Mouse (Mus musculus): ENCODE measurements around the gene Pank1. TPM values are rescaled to one million over a fixed set of nuclear protein-coding genes. Genes with fewer than 3 reads are reported as not detected.

Gene Pank1
- total and polyA plus RNA-seq, 2 experiments from 2014 or later, result 7.4 to 16.1 TPM

- no peaks in the 10 kb centered on the region for H3K9me3 ChIP-seq (ENCODE audit: low read length)
- 94% methylated on average over 6 of the region's 6 CpGs for WGBS
- H3K36me3 ChIP-seq (ENCODE audit: insufficient read depth, low read length), result no peaks in the 10 kb centered on the region
- H3K9ac ChIP-seq (replicated peaks; ENCODE audit: low read length), result no peak overlapping the region
- no peak overlapping the region for H3K27ac ChIP-seq
- no peaks in the 10 kb centered on the region for H3K27me3 ChIP-seq (ENCODE audit: insufficient read depth, low read length)
- no peak overlapping the region for H3K4me2 ChIP-seq (ENCODE audit: low read depth, low read length)
- H3K4me1 ChIP-seq (ENCODE audit: insufficient read depth, low read length), result no peaks in the 10 kb centered on the region
- DNase-seq (ENCODE audit: low spot score) (no peak), ATAC-seq (no peak)
- no peak overlapping the region for H3K4me3 ChIP-seq (ENCODE audit: low read length)
- TF ChIP-seq CTCF (IDR thresholded peaks at IDR 0.05; ENCODE audit: low read depth), result no peak
Observed at GRCm38 (mm10) chr19:34813961-34814360, 65.3 kb downstream of the Pank1 start.

- no peak for DNase-seq (ENCODE audit: low spot score)
- Histone ChIP-seq H3K4me3 (ENCODE audit: low read length) (no peak overlapping the region), H3K27ac (no peak overlapping the region), H3K9ac (replicated peaks; ENCODE audit: low read length) (no peak overlapping the region), H3K4me2 (ENCODE audit: low read depth, low read length) (no peak overlapping the region), H3K9me3 (ENCODE audit: low read length) (no peaks in the 10 kb centered on the region), H3K36me3 (ENCODE audit: insufficient read depth, low read length) (no peaks in the 10 kb centered on the region), H3K4me1 (ENCODE audit: insufficient read depth, low read length) (no peaks in the 10 kb centered on the region), H3K27me3 (ENCODE audit: insufficient read depth, low read length) (no peaks in the 10 kb centered on the region)
- 96% methylated on average over 2 of the region's 2 CpGs for WGBS
- no peak for ATAC-seq
- TF ChIP-seq CTCF (IDR thresholded peaks at IDR 0.05; ENCODE audit: low read depth), result no peak
Observed at GRCm38 (mm10) chr19:34813533-34813932, 65.7 kb downstream of the Pank1 start.

- WGBS, result 86% methylated on average over 4 of the region's 4 CpGs
- no peak overlapping the region for H3K4me2 ChIP-seq (ENCODE audit: low read depth, low read length)
- no peak for TF ChIP-seq CTCF (IDR thresholded peaks at IDR 0.05; ENCODE audit: low read depth)
- H3K36me3 ChIP-seq (ENCODE audit: insufficient read depth, low read length), result no peaks in the 10 kb centered on the region
- ATAC-seq (no peak), DNase-seq (ENCODE audit: low spot score) (no peak)
- H3K9me3 ChIP-seq (ENCODE audit: low read length), result no peaks in the 10 kb centered on the region
- H3K4me3 ChIP-seq (ENCODE audit: low read length), result no peak overlapping the region
- H3K9ac ChIP-seq (replicated peaks; ENCODE audit: low read length), result no peak overlapping the region
- no peaks in the 10 kb centered on the region for H3K27me3 ChIP-seq (ENCODE audit: insufficient read depth, low read length)
- H3K27ac ChIP-seq, result no peak overlapping the region
- H3K4me1 ChIP-seq (ENCODE audit: insufficient read depth, low read length), result no peaks in the 10 kb centered on the region
Observed at GRCm38 (mm10) chr19:34812711-34813110, 66.5 kb downstream of the Pank1 start.

- H3K9ac ChIP-seq (replicated peaks; ENCODE audit: low read length), result no peak overlapping the region
- DNase-seq (ENCODE audit: low spot score) (no peak), ATAC-seq (no peak)
- no peaks in the 10 kb centered on the region for H3K36me3 ChIP-seq (ENCODE audit: insufficient read depth, low read length)
- no peak overlapping the region for H3K27ac ChIP-seq
- no peaks in the 10 kb centered on the region for H3K9me3 ChIP-seq (ENCODE audit: low read length)
- H3K4me3 ChIP-seq (ENCODE audit: low read length), result no peak overlapping the region
- H3K27me3 ChIP-seq (ENCODE audit: insufficient read depth, low read length), result no peaks in the 10 kb centered on the region
- WGBS, result 96% methylated on average over 5 of the region's 5 CpGs
- H3K4me1 ChIP-seq (ENCODE audit: insufficient read depth, low read length), result no peaks in the 10 kb centered on the region
- no peak overlapping the region for H3K4me2 ChIP-seq (ENCODE audit: low read depth, low read length)
- no peak for TF ChIP-seq CTCF (IDR thresholded peaks at IDR 0.05; ENCODE audit: low read depth)
Observed at GRCm38 (mm10) chr19:34807173-34807572, 72.1 kb downstream of the Pank1 start.

- no peak for ATAC-seq
- H3K4me2 ChIP-seq (ENCODE audit: low read depth, low read length), result no peak overlapping the region
- WGBS, result 67% methylated on average over 2 of the region's 2 CpGs
Observed at GRCm38 (mm10) chr19:34805071-34805470, 74.2 kb downstream of the Pank1 start.

GRCm38 (mm10) chr19:34804531-34804930, 74.7 kb downstream of the Pank1 start:
- Histone ChIP-seq H3K9ac (replicated peaks; ENCODE audit: low read length) (no peak overlapping the region), H3K27ac (no peak overlapping the region), H3K27me3 (ENCODE audit: insufficient read depth, low read length) (no peaks in the 10 kb centered on the region), H3K36me3 (ENCODE audit: insufficient read depth, low read length) (no peaks in the 10 kb centered on the region), H3K4me1 (ENCODE audit: insufficient read depth, low read length) (no peaks in the 10 kb centered on the region), H3K4me3 (ENCODE audit: low read length) (no peak overlapping the region), H3K9me3 (ENCODE audit: low read length) (no peaks in the 10 kb centered on the region), H3K4me2 (ENCODE audit: low read depth, low read length) (no peak overlapping the region)
- no peak for TF ChIP-seq CTCF (IDR thresholded peaks at IDR 0.05; ENCODE audit: low read depth)
- WGBS, result 98% methylated on average over 2 of the region's 2 CpGs
- ATAC-seq (no peak), DNase-seq (ENCODE audit: low spot score) (no peak)

More at GRCm38 (mm10) chr19:34805071-34805470, 74.2 kb downstream of the Pank1 start:
- no peak overlapping the region for H3K9ac ChIP-seq (replicated peaks; ENCODE audit: low read length)
- H3K4me3 ChIP-seq (ENCODE audit: low read length), result no peak overlapping the region
- no peaks in the 10 kb centered on the region for H3K36me3 ChIP-seq (ENCODE audit: insufficient read depth, low read length)
- H3K9me3 ChIP-seq (ENCODE audit: low read length), result no peaks in the 10 kb centered on the region
- TF ChIP-seq CTCF (IDR thresholded peaks at IDR 0.05; ENCODE audit: low read depth), result no peak
- DNase-seq (ENCODE audit: low spot score), result no peak
- no peaks in the 10 kb centered on the region for H3K27me3 ChIP-seq (ENCODE audit: insufficient read depth, low read length)
- no peak overlapping the region for H3K27ac ChIP-seq
- no peaks in the 10 kb centered on the region for H3K4me1 ChIP-seq (ENCODE audit: insufficient read depth, low read length)

GRCm38 (mm10) chr19:34803396-34803795, 75.9 kb downstream of the Pank1 start:
- no peak for TF ChIP-seq CTCF (IDR thresholded peaks at IDR 0.05; ENCODE audit: low read depth)
- 93% methylated on average over 4 of the region's 4 CpGs for WGBS
- Histone ChIP-seq H3K9me3 (ENCODE audit: low read length) (no peaks in the 10 kb centered on the region), H3K9ac (replicated peaks; ENCODE audit: low read length) (no peak overlapping the region), H3K4me3 (ENCODE audit: low read length) (no peak overlapping the region), H3K27me3 (ENCODE audit: insufficient read depth, low read length) (no peaks in the 10 kb centered on the region), H3K4me2 (ENCODE audit: low read depth, low read length) (no peak overlapping the region), H3K36me3 (ENCODE audit: insufficient read depth, low read length) (no peaks in the 10 kb centered on the region), H3K4me1 (ENCODE audit: insufficient read depth, low read length) (no peaks in the 10 kb centered on the region), H3K27ac (no peak overlapping the region)
- ATAC-seq (no peak), DNase-seq (ENCODE audit: low spot score) (no peak)

Data from hindbrain, postnatal 0 days (tissue).